Mouse (Mus musculus) heart, embryonic 10.5 days (tissue): ENCODE measurements at regions not wholly inside any gene's neighbourhood (a gene's known extent, or its start where the extent isn't known, plus 50 kb on each side); places are given as distances from the start of the nearest gene placed in this dataset.

Experiments
- DNase-seq: peaks from one replicate; pipeline ENCODE4 v3.0.0-alpha.2; 2017; ENCODE audit warnings: low spot score
- H3K27ac ChIP-seq: fragments of 300-500 bp; sonication (generic); 2 replicates; pipeline ENCODE4 v1.5.1; 2016; ENCODE audit warnings: mild to moderate bottlenecking
- H3K27me3 ChIP-seq: fragments of 300-500 bp; sonication (generic); 2 replicates; pipeline ENCODE4 v1.6.1; 2016; ENCODE audit warnings: mild to moderate bottlenecking; ENCODE audit not compliant: poor library complexity, insufficient read depth, severe bottlenecking
- H3K36me3 ChIP-seq: fragments of 300-500 bp; sonication (generic); 2 replicates; pipeline ENCODE4 v1.6.1; 2016; ENCODE audit warnings: mild to moderate bottlenecking, moderate library complexity
- H3K4me1 ChIP-seq: fragments of 300-500 bp; sonication (generic); 2 replicates; pipeline ENCODE4 v1.6.1; 2016; ENCODE audit warnings: mild to moderate bottlenecking
- H3K4me3 ChIP-seq: fragments of 300-500 bp; sonication (generic); 2 replicates; pipeline ENCODE4 v1.5.1; 2016; ENCODE audit warnings: mild to moderate bottlenecking, moderate library complexity
- H3K9me3 ChIP-seq: fragments of 300-500 bp; sonication (generic); 2 replicates; pipeline ENCODE4 v1.6.1; 2016; ENCODE audit warnings: mild to moderate bottlenecking, moderate library complexity
- WGBS: fragments of 180-500 bp; shearing (Covaris S2); methylation state at CpG from one replicate; pipeline ENCODE4 v1.1.7; 2016; 5-methylcytosine and 5-hydroxymethylcytosine counted together

GRCm38 (mm10) chr14:120102010-120102748, 59.9 kb upstream of the Oxgr1 start:
- WGBS: 58% methylated on average over 7 of the region's 7 CpGs
- Histone ChIP-seq H3K4me3 (no peak overlapping the region), H3K36me3 (no peaks in the 10 kb centered on the region), H3K27ac (peak overlapping the region; percentile 22; the same call in 1 of the 2 replicates), H3K4me1 (peaks cover 6% of the 10 kb centered on the region; the same call in 1 of the 2 replicates), H3K27me3 (no peaks in the 10 kb centered on the region), H3K9me3 (peaks cover 3% of the 10 kb centered on the region; the same call in 1 of the 2 replicates)
- no peak for DNase-seq

GRCm38 (mm10) chr14:120102749-120103142, 60.5 kb upstream of the Oxgr1 start:
- WGBS: 66% methylated on average over 1 of the region's 1 CpGs
- Histone ChIP-seq H3K27me3 (no peaks in the 10 kb centered on the region), H3K4me1 (peaks cover 6% of the 10 kb centered on the region; the same call in 1 of the 2 replicates), H3K36me3 (no peaks in the 10 kb centered on the region), H3K9me3 (peaks cover 3% of the 10 kb centered on the region; the same call in 1 of the 2 replicates), H3K4me3 (no peak overlapping the region), H3K27ac (no peak overlapping the region)
- no peak for DNase-seq

- no peaks in the 10 kb centered on the region for H3K27me3 ChIP-seq
- DNase-seq: peak; percentile 62
- no peaks in the 10 kb centered on the region for H3K36me3 ChIP-seq
- H3K4me1 ChIP-seq: no peaks in the 10 kb centered on the region
- no peak overlapping the region for H3K27ac ChIP-seq
- WGBS: 95% methylated on average over 1 of the region's 1 CpGs
- H3K9me3 ChIP-seq: no peaks in the 10 kb centered on the region
- no peak overlapping the region for H3K4me3 ChIP-seq
Observed at GRCm38 (mm10) chr14:120109846-120110245, 67.6 kb upstream of the Oxgr1 start.

- Histone ChIP-seq H3K27me3 (no peaks in the 10 kb centered on the region), H3K4me1 (no peaks in the 10 kb centered on the region), H3K36me3 (no peaks in the 10 kb centered on the region), H3K9me3 (no peaks in the 10 kb centered on the region), H3K4me3 (no peak overlapping the region), H3K27ac (no peak overlapping the region)
- no peak for DNase-seq
- 74% methylated on average over 4 of the region's 4 CpGs for WGBS
Observed at GRCm38 (mm10) chr14:120113316-120113715, 71.1 kb upstream of the Oxgr1 start.

- Histone ChIP-seq H3K4me3 (no peak overlapping the region), H3K27ac (no peak overlapping the region), H3K27me3 (no peaks in the 10 kb centered on the region), H3K36me3 (no peaks in the 10 kb centered on the region), H3K4me1 (peaks cover 11% of the 10 kb centered on the region; the same call in 1 of the 2 replicates), H3K9me3 (no peaks in the 10 kb centered on the region)
- 85% methylated on average over 7 of the region's 7 CpGs for WGBS
- no peak for DNase-seq
Observed at GRCm38 (mm10) chr14:120118582-120118981, 76.3 kb upstream of the Oxgr1 start.

- no peaks in the 10 kb centered on the region for H3K36me3 ChIP-seq
- no peak overlapping the region for H3K4me3 ChIP-seq
- H3K27me3 ChIP-seq: no peaks in the 10 kb centered on the region
- no peak overlapping the region for H3K27ac ChIP-seq
- 64% methylated on average over 5 of the region's 5 CpGs for WGBS
- peaks cover 11% of the 10 kb centered on the region; the same call in 1 of the 2 replicates for H3K4me1 ChIP-seq
- H3K9me3 ChIP-seq: no peaks in the 10 kb centered on the region
- DNase-seq: peak; percentile 63
Observed at GRCm38 (mm10) chr14:120119094-120119501, 76.9 kb upstream of the Oxgr1 start.

- Histone ChIP-seq H3K4me3 (no peak overlapping the region), H3K27ac (no peak overlapping the region), H3K36me3 (no peaks in the 10 kb centered on the region), H3K4me1 (peaks cover 11% of the 10 kb centered on the region; the same call in 1 of the 2 replicates), H3K27me3 (no peaks in the 10 kb centered on the region), H3K9me3 (no peaks in the 10 kb centered on the region)
- DNase-seq: peak; percentile 60
- 73% methylated on average over 5 of the region's 5 CpGs for WGBS
Observed at GRCm38 (mm10) chr14:120119506-120119905, 77.3 kb upstream of the Oxgr1 start.

- 93% methylated on average over 5 of the region's 5 CpGs for WGBS
- H3K4me3 ChIP-seq: no peak overlapping the region
- no peak for DNase-seq
- no peaks in the 10 kb centered on the region for H3K27me3 ChIP-seq
- H3K9me3 ChIP-seq: no peaks in the 10 kb centered on the region
- H3K27ac ChIP-seq: no peak overlapping the region
- H3K36me3 ChIP-seq: no peaks in the 10 kb centered on the region
- peaks cover 11% of the 10 kb centered on the region; the same call in 1 of the 2 replicates for H3K4me1 ChIP-seq
Observed at GRCm38 (mm10) chr14:120120261-120120660, 78.0 kb upstream of the Oxgr1 start.

GRCm38 (mm10) chr14:120125315-120125714, 83.1 kb upstream of the Oxgr1 start:
- Histone ChIP-seq H3K27ac (no peak overlapping the region), H3K9me3 (no peaks in the 10 kb centered on the region), H3K4me3 (no peak overlapping the region), H3K4me1 (no peaks in the 10 kb centered on the region), H3K36me3 (no peaks in the 10 kb centered on the region), H3K27me3 (no peaks in the 10 kb centered on the region)
- DNase-seq: no peak
- WGBS: 81% methylated on average over 5 of the region's 5 CpGs

- no peaks in the 10 kb centered on the region for H3K36me3 ChIP-seq
- no peaks in the 10 kb centered on the region for H3K4me1 ChIP-seq
- no peak overlapping the region for H3K27ac ChIP-seq
- WGBS: 67% methylated on average over 5 of the region's 5 CpGs
- H3K27me3 ChIP-seq: no peaks in the 10 kb centered on the region
- H3K9me3 ChIP-seq: no peaks in the 10 kb centered on the region
- peak; percentile 39 for DNase-seq
- no peak overlapping the region for H3K4me3 ChIP-seq
Observed at GRCm38 (mm10) chr14:120127481-120127880, 85.2 kb upstream of the Oxgr1 start.

- peak; percentile 51 for DNase-seq
- no peak overlapping the region for H3K4me3 ChIP-seq
- H3K9me3 ChIP-seq: no peaks in the 10 kb centered on the region
- peaks cover 17% of the 10 kb centered on the region for H3K4me1 ChIP-seq
- no peaks in the 10 kb centered on the region for H3K27me3 ChIP-seq
- H3K36me3 ChIP-seq: no peaks in the 10 kb centered on the region
- H3K27ac ChIP-seq: 0 out of 2 replicates have a peak overlapping the region, but pooled peaks have one; percentile 0
- WGBS: 69% methylated on average over 6 of the region's 6 CpGs
Observed at GRCm38 (mm10) chr14:120134346-120135008, 92.2 kb upstream of the Oxgr1 start.

GRCm38 (mm10) chr14:120135198-120135597, 93.0 kb upstream of the Oxgr1 start:
- no peak overlapping the region for H3K4me3 ChIP-seq
- no peak overlapping the region for H3K27ac ChIP-seq
- no peaks in the 10 kb centered on the region for H3K36me3 ChIP-seq
- no peaks in the 10 kb centered on the region for H3K9me3 ChIP-seq
- peaks cover 23% of the 10 kb centered on the region for H3K4me1 ChIP-seq
- no peaks in the 10 kb centered on the region for H3K27me3 ChIP-seq
- DNase-seq: peak; percentile 67
- WGBS: 34% methylated on average over 5 of the region's 5 CpGs

GRCm38 (mm10) chr14:120136736-120137135, 94.5 kb upstream of the Oxgr1 start:
- Histone ChIP-seq H3K36me3 (no peaks in the 10 kb centered on the region), H3K4me3 (no peak overlapping the region), H3K27ac (peak overlapping the region; percentile 84; the same call in 1 of the 2 replicates), H3K27me3 (no peaks in the 10 kb centered on the region), H3K9me3 (no peaks in the 10 kb centered on the region), H3K4me1 (peaks cover 37% of the 10 kb centered on the region)
- WGBS: 83% methylated on average over 8 of the region's 8 CpGs
- peak; percentile 63 for DNase-seq
